10 mouse cellular contexts compared by ENCODE assay signal in genomic region chr11:118570164-118570563, GRCm38 (mm10).
A peak's percentile ranks its signal among the peaks of the same experiment; 100 is the strongest.
DNase-seq lines count a peak whose midpoint lies in the region; ATAC-seq and TF ChIP-seq lines count a peak whose summit lies in the region.
"Had no signal": no experiment of that assay in that cellular context is flagged by ENCODE, and none has a peak within 500 bp of the region (broad histone marks: within the 10 kb centered on the region; RNA-seq: fewer than 3 reads in every experiment).

No protein-coding gene starts in this region.

- H3K27me3 ChIP-seq in intestine, embryonic 15.5 days (replicated peaks), result peaks cover 77% of the 10 kb centered on the region
- H3K27me3 ChIP-seq in intestine, embryonic 16.5 days (replicated peaks; ENCODE audit: control insufficient read depth, insufficient read depth, low read length), result peaks cover 65% of the 10 kb centered on the region
- H3K27me3 ChIP-seq in forebrain, postnatal 0 days (ENCODE audit: insufficient read depth, low read length), result peaks cover 29% of the 10 kb centered on the region
- peaks cover 45% of the 10 kb centered on the region for H3K27me3 ChIP-seq in midbrain, embryonic 14.5 days (ENCODE audit: control insufficient read depth, insufficient read depth, low read length)

- under 1% methylated on average over 27 of the region's 27 CpGs for WGBS in intestine, embryonic 15.5 days
- WGBS in intestine, embryonic 16.5 days, result 1% methylated on average over 27 of the region's 27 CpGs
- under 1% methylated on average over 25 of the region's 27 CpGs for WGBS in forebrain, postnatal 0 days
- 0% methylated on average over 27 of the region's 27 CpGs for WGBS in midbrain, embryonic 14.5 days

- H3K4me2 ChIP-seq in intestine, embryonic 15.5 days (replicated peaks), result peak overlapping the region; percentile 38
- H3K4me2 ChIP-seq in intestine, embryonic 16.5 days (ENCODE audit: low read depth, low read length), result no peak overlapping the region
- peak overlapping the region; percentile 92 for H3K4me2 ChIP-seq in forebrain, postnatal 0 days (ENCODE audit: low read depth)
- peak overlapping the region; percentile 88 for H3K4me2 ChIP-seq in midbrain, embryonic 14.5 days (ENCODE audit: low read length)

- H3K9me3 ChIP-seq in intestine, embryonic 15.5 days, result no peaks in the 10 kb centered on the region
- H3K9me3 ChIP-seq in intestine, embryonic 16.5 days (ENCODE audit: control insufficient read depth, low read length), result no peaks in the 10 kb centered on the region
- no peaks in the 10 kb centered on the region for H3K9me3 ChIP-seq in forebrain, postnatal 0 days (ENCODE audit: low read length)
- H3K9me3 ChIP-seq in midbrain, embryonic 14.5 days (ENCODE audit: control insufficient read depth, low read length), result no peaks in the 10 kb centered on the region
- H3K9me3 ChIP-seq: megakaryocyte, embryonic 14.5 days had no signal

- no peak for ATAC-seq in intestine, embryonic 15.5 days
- ATAC-seq in intestine, embryonic 16.5 days, result no peak
- peak; percentile 48 for ATAC-seq in forebrain, postnatal 0 days
- no peak for ATAC-seq in midbrain, embryonic 14.5 days (ENCODE audit: low FRiP score, low TSS enrichment)
- ATAC-seq: CD4-positive, CD25-positive, alpha-beta regulatory T cell, adult 4 months had no signal

- no peak overlapping the region for H3K4me3 ChIP-seq in intestine, embryonic 15.5 days (replicated peaks)
- H3K4me3 ChIP-seq in intestine, embryonic 16.5 days (ENCODE audit: low read length), result no peak overlapping the region
- peak overlapping the region; percentile 50 for H3K4me3 ChIP-seq in forebrain, postnatal 0 days (ENCODE audit: low read depth, low read length)
- peak overlapping the region; percentile 46 for H3K4me3 ChIP-seq in midbrain, embryonic 14.5 days (replicated peaks; ENCODE audit: low read depth, low read length)
- H3K4me3 ChIP-seq: megakaryocyte, embryonic 14.5 days had no signal

- DNase-seq in brain, adult 2 months (ENCODE audit: low read depth, low spot score), result peak; percentile 54
- DNase-seq in forebrain, postnatal 0 days, result no peak
- DNase-seq in midbrain, embryonic 14.5 days, result peak; percentile 59
- no peak for DNase-seq in spleen, postnatal 36 days (ENCODE audit: low spot score in 2 of 2)
- DNase-seq in lung, postnatal 14 days, result no peak
- no peak for DNase-seq in T-cell, adult 2 months (ENCODE audit: low spot score)

- no peak overlapping the region for H3K27ac ChIP-seq in intestine, embryonic 15.5 days
- no peak overlapping the region for H3K27ac ChIP-seq in intestine, embryonic 16.5 days (ENCODE audit: low read length)
- no peak overlapping the region for H3K27ac ChIP-seq in forebrain, postnatal 0 days (ENCODE audit: low read depth, low read length)
- 0 out of 2 replicates have a peak overlapping the region, but pooled peaks have one; percentile 8 for H3K27ac ChIP-seq in midbrain, embryonic 14.5 days (replicated peaks; ENCODE audit: low read depth, low read length)

- H3K36me3 ChIP-seq in intestine, embryonic 15.5 days, result no peaks in the 10 kb centered on the region
- no peaks in the 10 kb centered on the region for H3K36me3 ChIP-seq in intestine, embryonic 16.5 days (ENCODE audit: control insufficient read depth, insufficient read depth, low read length)
- H3K36me3 ChIP-seq in forebrain, postnatal 0 days (ENCODE audit: insufficient read depth), result no peaks in the 10 kb centered on the region
- H3K36me3 ChIP-seq in midbrain, embryonic 14.5 days (ENCODE audit: control insufficient read depth, insufficient read depth, low read length), result no peaks in the 10 kb centered on the region

- TF ChIP-seq CTCF in forebrain, postnatal 0 days (IDR thresholded peaks at IDR 0.05; ENCODE audit: low read depth), result no peak

- no peak overlapping the region for H3K9ac ChIP-seq in intestine, embryonic 15.5 days
- no peak overlapping the region for H3K9ac ChIP-seq in intestine, embryonic 16.5 days (ENCODE audit: low read depth, low read length)
- peak overlapping the region; percentile 48 for H3K9ac ChIP-seq in forebrain, postnatal 0 days
- peak overlapping the region; percentile 50 for H3K9ac ChIP-seq in midbrain, embryonic 14.5 days (replicated peaks; ENCODE audit: low read length)

- 0 out of 2 replicates have a peak, but pooled peaks cover 5% of the 10 kb centered on the region for H3K4me1 ChIP-seq in intestine, embryonic 15.5 days (replicated peaks)
- no peaks in the 10 kb centered on the region for H3K4me1 ChIP-seq in intestine, embryonic 16.5 days (ENCODE audit: control insufficient read depth, insufficient read depth, low read length)
- 0 out of 2 replicates have a peak, but pooled peaks cover 5% of the 10 kb centered on the region for H3K4me1 ChIP-seq in forebrain, postnatal 0 days (ENCODE audit: insufficient read depth)
- peaks cover 15% of the 10 kb centered on the region; the same call in 1 of the 2 replicates for H3K4me1 ChIP-seq in midbrain, embryonic 14.5 days (ENCODE audit: control insufficient read depth, insufficient read depth, low read length)
- H3K4me1 ChIP-seq: megakaryocyte, embryonic 14.5 days had no signal

Comparison
In these comparisons a context has a peak if more than half of its experiments do, and no peak if none do; other contexts are left out.
1. H3K4me3 ChIP-seq: peak in forebrain, postnatal 0 days (single experiment) and midbrain, embryonic 14.5 days (single experiment); none in intestine, embryonic 15.5 days (single experiment) and intestine, embryonic 16.5 days (single experiment).
2. H3K9ac ChIP-seq: peak in forebrain, postnatal 0 days (single experiment) and midbrain, embryonic 14.5 days (single experiment); none in intestine, embryonic 15.5 days (single experiment) and intestine, embryonic 16.5 days (single experiment).
3. DNase-seq: peak in brain, adult 2 months (single experiment) and midbrain, embryonic 14.5 days (single experiment); none in forebrain, postnatal 0 days (single experiment), spleen, postnatal 36 days (0 of 2), lung, postnatal 14 days (single experiment) and T-cell, adult 2 months (single experiment).